Mouse (Mus musculus): ENCODE results near the gene Gm17571.

The Gm17571 gene

DNA sequence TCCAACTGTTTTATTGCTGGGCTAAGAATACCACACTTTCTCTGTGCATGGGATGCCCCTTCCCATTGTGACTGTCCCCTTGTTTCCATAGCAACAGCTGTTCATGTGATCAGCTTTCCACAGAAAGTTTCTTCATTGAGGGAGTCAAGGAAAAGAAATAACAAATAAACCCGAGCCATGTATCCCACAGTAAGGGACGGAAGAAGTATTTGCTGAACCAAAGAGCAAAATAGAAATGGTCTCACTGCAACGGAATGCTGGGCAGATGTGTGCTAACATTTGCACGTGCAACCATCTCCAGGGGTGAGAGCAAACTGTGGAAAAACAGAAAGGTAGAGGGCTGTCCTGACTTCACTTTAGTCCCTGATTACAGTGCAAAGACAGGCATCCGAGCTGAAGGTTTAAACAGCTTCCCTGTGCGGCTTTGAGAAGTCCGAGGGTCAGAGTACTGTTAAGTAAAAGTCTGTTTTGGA, 8.1 kb upstream of the Gm17571 start:
- no peak for DNase-seq

DNA sequence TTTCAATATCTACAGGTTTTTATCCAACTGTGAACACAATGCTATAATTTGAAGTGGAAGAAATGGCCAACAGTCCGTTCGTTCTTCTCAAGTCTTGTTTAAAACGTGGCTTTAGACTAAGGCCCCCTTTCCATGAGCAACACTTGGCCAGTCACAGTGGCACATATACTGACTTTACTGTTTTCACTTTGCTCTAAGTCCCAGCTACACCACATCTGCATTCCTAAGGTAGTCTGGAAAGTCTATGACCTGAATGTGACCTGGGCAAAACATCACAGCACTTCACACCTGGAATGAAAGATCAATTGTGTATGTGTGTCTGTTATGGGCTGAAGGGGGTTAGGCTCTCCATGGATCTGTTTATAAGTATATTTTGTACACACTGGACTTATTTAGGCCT, 2.2 kb upstream of the Gm17571 start:
- no peak for DNase-seq

DNA sequence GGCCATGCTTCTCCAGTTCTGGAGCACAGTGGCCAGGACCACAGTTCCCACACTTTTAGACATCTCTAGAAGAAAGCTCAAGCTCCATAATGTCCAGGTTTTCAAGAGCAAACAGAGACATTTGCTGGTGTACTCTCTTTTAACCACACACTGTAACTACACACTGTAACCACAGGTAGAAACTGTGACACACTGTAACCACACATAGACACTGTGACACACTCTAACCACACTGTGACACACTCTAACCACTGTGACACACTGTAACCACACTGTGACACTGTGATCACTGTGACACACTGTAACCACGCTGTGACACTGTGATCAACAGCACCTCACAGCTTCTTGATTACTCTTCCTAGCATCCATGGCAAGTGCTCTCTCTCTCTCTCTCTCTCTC, 317 bp downstream of the Gm17571 start:
- DNase-seq = no peak

DNA sequence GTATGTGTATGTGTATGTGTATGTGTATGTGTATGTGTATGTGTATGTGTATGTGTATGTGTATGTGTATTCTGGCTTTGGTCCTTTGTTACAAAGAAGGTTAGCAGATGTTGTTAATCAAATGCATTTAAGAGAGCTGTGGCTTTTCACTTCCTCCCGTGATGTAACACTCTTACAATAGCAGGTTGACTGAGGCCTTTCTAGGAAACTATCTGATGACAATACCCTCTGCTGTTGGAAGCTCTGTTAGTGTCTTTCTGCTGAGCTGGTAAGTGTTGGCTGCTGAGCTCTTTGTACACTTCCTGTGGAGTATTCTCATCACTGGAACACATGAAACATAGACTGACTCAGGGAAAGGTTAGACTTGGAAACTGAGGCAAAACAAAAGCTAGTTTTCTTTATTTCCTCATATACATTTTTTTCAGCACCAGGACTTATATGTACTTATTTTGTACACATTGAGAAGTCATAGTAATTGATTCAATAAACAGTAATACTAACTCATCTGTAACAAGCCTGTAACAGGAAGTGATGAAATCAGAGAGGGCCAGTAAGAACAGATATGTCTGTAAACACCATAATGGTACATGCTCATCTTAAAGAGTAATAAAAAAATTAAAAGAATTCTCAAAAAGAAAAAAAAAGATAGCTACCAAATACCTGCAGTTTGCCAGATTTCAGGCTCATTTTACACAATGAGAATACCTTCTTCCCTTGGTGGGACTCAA, 2.9 kb downstream of the Gm17571 start:
- peak; percentile 51 for DNase-seq

DNA sequence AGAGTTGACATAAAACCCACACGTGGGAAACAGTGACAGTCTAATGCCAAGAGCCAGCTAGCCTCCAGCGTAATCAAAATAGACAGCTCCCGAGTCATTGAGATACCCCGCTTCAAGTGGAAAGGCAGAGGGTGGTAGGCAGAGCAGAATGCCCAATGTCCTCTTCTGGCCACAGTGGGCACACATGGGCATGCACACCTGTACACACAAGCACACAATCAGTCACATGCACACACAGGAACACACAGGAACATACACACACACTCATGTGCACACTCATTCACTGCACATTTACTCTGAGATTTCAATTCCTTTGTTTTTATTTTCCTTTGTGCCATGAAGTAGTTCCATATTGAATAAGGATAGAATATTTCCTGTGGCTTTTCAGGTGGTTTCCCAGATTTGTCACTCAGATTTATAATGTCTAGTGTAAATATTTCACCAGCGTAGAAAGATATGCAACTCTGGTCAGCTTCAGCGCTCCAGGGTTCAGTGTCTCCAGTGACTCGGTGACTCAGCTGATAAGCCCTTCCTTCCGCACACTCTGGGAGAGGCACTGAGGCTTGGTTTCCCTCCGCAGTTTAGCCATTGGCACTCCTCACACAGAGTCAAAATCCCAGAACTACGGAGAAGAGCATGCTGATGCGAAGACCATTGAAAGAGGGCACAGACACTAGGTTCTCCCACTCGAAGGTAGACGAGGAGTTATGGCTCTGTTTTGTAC, 4.4 kb downstream of the Gm17571 start:
- peak; percentile 41 for DNase-seq

DNA sequence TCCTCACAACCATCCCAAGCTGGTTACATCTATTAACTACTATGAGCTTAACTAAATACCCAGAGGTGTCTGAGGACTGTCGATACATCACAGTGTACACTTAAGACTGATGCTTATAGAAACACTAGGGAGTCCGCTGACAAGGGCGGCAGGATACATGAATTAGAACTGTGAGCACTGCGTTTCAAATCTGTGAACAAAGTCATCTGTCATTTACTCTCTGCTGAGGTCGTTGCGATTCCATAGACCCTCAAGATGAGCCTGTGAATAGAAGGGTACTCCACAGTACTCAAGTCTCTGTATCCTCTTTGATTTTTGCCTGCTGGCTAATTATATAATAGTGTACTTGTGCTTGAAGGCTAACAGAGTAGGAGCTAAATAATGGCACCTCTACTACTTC, 5.6 kb downstream of the Gm17571 start:
- DNase-seq = no peak

DNA sequence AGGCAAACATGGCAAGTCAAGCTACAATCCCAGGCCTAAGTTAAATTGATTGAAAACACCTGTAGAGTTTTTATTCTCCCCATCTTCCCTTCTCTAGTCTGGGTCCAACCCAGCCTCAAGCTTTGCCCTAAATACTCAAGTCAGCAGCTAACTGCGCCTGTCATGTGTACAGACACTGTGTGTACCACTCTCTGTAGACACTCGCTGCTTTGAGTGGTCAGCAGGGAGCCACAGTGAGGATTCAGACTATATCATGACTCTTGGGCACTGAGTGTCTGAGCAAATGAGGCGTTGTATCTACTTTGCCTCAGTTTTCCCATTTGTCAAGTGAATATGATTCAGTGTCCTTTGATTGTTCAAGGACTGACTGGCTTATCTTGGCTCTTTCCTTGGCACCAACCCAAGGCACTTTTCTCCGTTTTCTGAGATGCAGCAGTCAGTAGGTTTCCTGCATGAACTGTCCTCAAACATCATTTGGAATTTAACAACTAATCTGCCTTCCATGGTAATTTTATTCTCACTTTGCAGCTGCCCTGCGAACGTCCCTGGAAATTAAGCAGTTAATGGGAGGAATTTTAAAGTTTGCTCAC, 13.0 kb downstream of the Gm17571 start:
- DNase-seq = no peak

DNA sequence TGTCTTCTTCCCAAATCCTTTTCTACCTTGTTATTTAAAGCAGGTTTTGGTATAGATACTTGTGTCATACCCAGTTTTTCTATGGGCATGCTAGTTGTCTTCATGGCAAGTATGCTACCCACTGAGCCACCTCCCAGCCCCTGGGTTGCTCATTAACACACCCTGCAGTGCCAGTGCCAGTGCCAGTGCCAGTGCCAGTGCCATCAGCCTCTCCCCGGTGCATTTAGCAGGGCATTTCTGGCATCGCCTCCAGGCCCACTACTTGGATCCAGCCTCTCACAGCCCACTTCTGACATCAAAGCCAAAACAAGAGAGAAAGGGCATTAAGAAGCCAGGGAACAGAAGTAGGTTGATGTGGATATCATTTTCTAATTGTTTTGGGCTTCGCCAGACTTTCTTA, 14.9 kb downstream of the Gm17571 start:
- no peak for DNase-seq

DNA sequence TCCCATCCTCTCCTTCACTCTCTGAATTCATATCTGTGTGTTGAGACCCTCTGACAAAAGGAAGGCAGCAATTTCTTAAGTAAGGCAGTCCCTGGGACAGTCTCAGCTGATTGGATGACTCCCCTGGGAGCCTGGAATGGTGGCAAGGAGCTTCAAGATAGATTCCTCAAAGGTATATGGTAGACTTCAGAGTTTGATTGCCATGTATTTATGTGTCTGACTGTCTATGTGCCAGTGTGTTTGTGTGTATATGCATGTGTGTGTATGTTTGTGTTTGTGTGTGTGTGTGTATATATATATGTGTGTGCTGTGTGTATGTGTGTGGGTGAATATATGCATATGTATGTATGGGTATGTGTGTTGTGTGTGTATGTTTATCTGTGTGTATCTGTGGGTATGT, 15.8 kb downstream of the Gm17571 start:
- DNase-seq = no peak

DNA sequence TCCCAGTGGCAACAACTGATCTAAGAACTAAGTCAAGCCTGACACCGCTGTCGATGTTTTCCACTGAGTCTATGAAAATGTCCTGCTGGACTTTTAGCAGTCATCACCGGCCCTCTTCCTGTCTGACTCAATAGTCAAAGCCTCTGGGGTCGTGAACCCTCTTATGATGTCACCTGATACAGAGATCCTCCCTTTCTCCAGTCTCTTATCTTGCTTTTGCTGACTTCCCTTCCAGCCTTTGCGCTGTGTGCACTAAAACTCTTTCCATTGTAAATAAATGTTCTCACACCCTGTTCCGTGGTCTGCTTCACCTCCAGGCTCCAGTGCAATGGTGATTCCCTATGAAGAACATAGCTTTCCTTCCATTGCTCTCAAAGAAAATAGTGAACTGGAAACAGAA, 16.3 kb downstream of the Gm17571 start:
- DNase-seq = peak; percentile 65

DNA sequence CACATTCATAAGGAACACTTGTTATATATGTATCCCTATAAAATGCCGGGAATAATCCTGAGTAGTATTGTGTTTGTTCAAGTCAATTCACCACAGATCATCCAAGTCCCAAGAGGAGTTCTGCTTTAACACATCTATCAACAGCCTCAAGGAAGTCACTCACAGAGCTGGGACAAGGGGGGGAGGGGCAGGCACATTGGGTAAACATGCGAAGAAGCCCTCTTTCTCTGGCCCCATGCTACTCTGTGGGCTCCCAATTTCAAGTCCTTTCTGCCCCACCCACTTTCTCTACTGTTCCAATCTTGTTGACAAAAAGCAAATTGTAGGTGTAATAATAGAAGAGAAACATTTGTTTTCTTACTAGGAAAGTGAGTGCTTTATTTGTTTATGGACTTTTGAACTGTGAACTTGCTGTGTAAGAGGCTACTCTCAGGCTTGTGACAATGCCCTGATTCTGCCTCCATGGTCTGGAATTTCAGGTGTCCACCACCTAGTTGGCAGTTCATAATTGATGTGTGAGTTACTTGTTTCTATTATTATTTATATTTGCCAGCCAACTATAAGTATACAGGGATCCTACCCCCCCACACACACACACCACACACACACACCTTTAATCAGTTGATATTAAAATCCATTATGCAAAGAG, 17.0 kb downstream of the Gm17571 start:
- peak; percentile 51 for DNase-seq

DNA sequence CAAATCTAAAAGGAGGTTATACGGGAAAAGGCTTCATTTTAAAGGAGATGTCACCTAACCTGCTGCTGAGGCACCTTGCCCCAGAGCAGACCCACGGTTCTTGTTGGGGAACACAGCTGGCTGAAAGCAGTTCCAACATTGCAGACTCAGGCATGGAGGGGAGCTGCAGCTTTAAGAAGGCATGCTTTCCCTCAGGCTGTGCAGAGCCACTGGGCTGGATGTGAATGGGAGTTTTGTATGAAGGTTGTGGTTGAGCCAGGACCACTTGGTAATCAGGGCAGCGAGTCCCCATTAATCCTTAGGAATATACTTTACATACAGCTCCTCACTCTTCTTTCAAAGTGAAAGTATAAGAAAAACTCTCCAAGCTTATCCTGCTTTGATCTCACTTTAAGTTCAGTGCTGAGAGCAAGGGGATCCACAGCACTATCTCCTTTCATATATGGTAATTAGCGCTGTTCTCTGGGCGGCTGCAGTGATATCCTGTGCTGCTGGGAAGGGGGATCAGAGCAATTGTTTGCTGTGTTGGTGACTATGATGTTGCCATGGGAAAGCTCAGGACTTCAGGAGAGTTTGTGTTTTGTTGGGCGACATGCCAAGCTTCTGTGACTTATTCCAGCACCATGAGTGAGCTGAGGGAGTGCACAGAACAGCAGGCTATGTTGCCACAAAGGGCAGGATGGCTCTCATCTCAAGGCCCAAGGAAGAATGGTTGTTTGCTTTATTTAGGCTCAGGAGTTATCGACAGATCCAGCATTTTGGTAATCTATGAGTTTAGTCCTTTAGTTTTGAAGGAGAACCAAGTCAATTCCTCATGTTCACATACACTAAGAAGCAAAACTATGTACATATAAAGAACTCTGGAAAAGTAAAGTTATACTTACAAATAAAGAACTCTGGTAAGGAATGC, 21.3 kb downstream of the Gm17571 start:
- peak; percentile 88 for DNase-seq

DNA sequence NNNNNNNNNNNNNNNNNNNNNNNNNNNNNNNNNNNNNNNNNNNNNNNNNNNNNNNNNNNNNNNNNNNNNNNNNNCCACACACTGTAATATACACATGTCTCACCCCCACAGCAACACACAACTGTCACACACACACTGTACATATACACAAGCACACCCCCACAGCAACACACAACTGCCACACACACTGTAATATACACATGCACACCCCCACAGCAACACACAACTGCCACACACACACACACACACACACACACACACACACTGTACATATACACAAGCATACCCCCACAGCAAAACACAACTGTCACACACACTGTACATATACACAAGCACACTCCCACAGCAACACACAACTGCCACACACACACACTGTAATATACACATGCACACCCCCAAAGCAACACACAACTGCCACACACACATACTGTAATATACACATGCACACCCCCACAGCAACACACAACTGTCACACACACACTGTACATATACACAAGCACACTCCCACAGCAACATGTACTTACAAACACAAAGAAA, 32.3 kb downstream of the Gm17571 start:
- no peak for DNase-seq
